Mouse (Mus musculus) left cerebral cortex, postnatal 36 days (tissue): ENCODE data around the gene Eif2ak4. TPM values are rescaled to one million over a fixed set of nuclear protein-coding genes. Genes with fewer than 3 reads are reported as not detected.
A peak's percentile ranks its signal among the peaks of the same experiment; 100 is the strongest.

ENCODE experiments used
- DNase-seq, 2 experiments: peaks; one replicate each; pipeline ENCODE4 v3.0.0; 2021 to 2022; ENCODE audit warnings: low spot score in 2 of 2, mixed read lengths in 1 of 2
- intact Hi-C: fragments of 180-260 bp; cut with DNase I; formaldehyde crosslinking; loops from one replicate; pipeline ENCODE4 v1.15.1; 2025
- total RNA-seq, 2 experiments: library from RNA; stranded (reverse); gene quantifications; 2 replicates each; pipeline ENCODE4 v1.2.3; 2021

The Eif2ak4 gene
- 10 to 100 TPM; 18.1 to 24.8 TPM for total RNA-seq

- intact Hi-C loops, result no loop called here
These were observed at the start of gene Eif2ak4 for GRCm38 (mm10) chr2:118388341-118389335. Gene Eif2ak4 (plus strand): TSS chr2:118388618.

GRCm38 (mm10) chr2:118341295-118341694 lies 47.1 kb upstream of the Eif2ak4 start:
- no peak for DNase-seq
- intact Hi-C loops, result no loop called here

More at GRCm38 (mm10) chr2:118388341-118389335, at the start of gene Eif2ak4:
- DNase-seq, result peak; percentile 97

- DNase-seq, result no peak
- intact Hi-C loops, result no loop called here
These were observed 44.5 kb upstream of the Eif2ak4 start for GRCm38 (mm10) chr2:118343897-118344296.

- intact Hi-C loops, result no loop called here
- no peak for DNase-seq
These were observed 42.9 kb upstream of the Eif2ak4 start for GRCm38 (mm10) chr2:118345535-118345934.

- intact Hi-C loops, result no loop called here
- no peak for DNase-seq
These were observed 34.9 kb upstream of the Eif2ak4 start for GRCm38 (mm10) chr2:118353498-118353897.

GRCm38 (mm10) chr2:118353916-118354403 lies 34.5 kb upstream of the Eif2ak4 start:
- intact Hi-C loops, result no loop called here

GRCm38 (mm10) chr2:118355138-118355719 lies 33.2 kb upstream of the Eif2ak4 start:
- DNase-seq, result no peak
- intact Hi-C loops, result no loop called here

More at GRCm38 (mm10) chr2:118353916-118354403, 34.5 kb upstream of the Eif2ak4 start:
- DNase-seq, result no peak

GRCm38 (mm10) chr2:118371841-118372240 lies 16.6 kb upstream of the Eif2ak4 start:
- no peak for DNase-seq
- intact Hi-C loops, result loop anchor here (5.0 kb wide), 1 partner anchor 70 kb away; no protein-coding TSS in a partner anchor

GRCm38 (mm10) chr2:118372561-118372900 lies 15.9 kb upstream of the Eif2ak4 start:
- no peak for DNase-seq
- intact Hi-C loops, result loop anchor here (5.0 kb wide), 1 partner anchor 70 kb away; no protein-coding TSS in a partner anchor

- intact Hi-C loops, result loop anchor here (5.0 kb wide), 1 partner anchor 69 kb away; no protein-coding TSS in a partner anchor
These were observed 15.4 kb upstream of the Eif2ak4 start, which contains the start of gene Gpr176 for GRCm38 (mm10) chr2:118372901-118373571. Gene Gpr176 (minus strand): TSS chr2:118373419.

GRCm38 (mm10) chr2:118373572-118374279 lies 14.7 kb upstream of the Eif2ak4 start:
- peak; percentile 89 to 91 for DNase-seq
- intact Hi-C loops, result loop anchor here (5.0 kb wide), 1 partner anchor 69 kb away; no protein-coding TSS in a partner anchor

More at GRCm38 (mm10) chr2:118372901-118373571, 15.4 kb upstream of the Eif2ak4 start, which contains the start of gene Gpr176:
- DNase-seq, result peak; percentile 48 to 53

GRCm38 (mm10) chr2:118375522-118375921 lies 12.9 kb upstream of the Eif2ak4 start:
- intact Hi-C loops, result no loop called here
- no peak for DNase-seq

GRCm38 (mm10) chr2:118375931-118376330 lies 12.5 kb upstream of the Eif2ak4 start:
- intact Hi-C loops, result loop anchor here (2.0 kb wide), 1 partner anchor 25 kb away; no protein-coding TSS in a partner anchor

GRCm38 (mm10) chr2:118379756-118380155 lies 8.7 kb upstream of the Eif2ak4 start:
- no peak for DNase-seq
- intact Hi-C loops, result no loop called here

More at GRCm38 (mm10) chr2:118375931-118376330, 12.5 kb upstream of the Eif2ak4 start:
- peak in 1 of 2 experiments; percentile 22 for DNase-seq

GRCm38 (mm10) chr2:118383387-118383786 lies 5.0 kb upstream of the Eif2ak4 start:
- intact Hi-C loops, result no loop called here
- DNase-seq, result no peak

GRCm38 (mm10) chr2:118389569-118389968 lies 1.2 kb downstream of the Eif2ak4 start:
- intact Hi-C loops, result no loop called here
- DNase-seq, result no peak

- intact Hi-C loops, result no loop called here
These were observed 1.7 kb downstream of the Eif2ak4 start for GRCm38 (mm10) chr2:118390072-118390471.

GRCm38 (mm10) chr2:118391201-118391600 lies 2.8 kb downstream of the Eif2ak4 start:
- intact Hi-C loops, result no loop called here
- DNase-seq, result no peak

More at GRCm38 (mm10) chr2:118390072-118390471, 1.7 kb downstream of the Eif2ak4 start:
- DNase-seq, result no peak

- no peak for DNase-seq
- intact Hi-C loops, result loop anchor here (2.0 kb wide), 1 partner anchor 23 kb away; no protein-coding TSS in a partner anchor
These were observed 11.3 kb downstream of the Eif2ak4 start for GRCm38 (mm10) chr2:118399751-118400150.
